Mouse (Mus musculus) bone marrow macrophage, adult 2 months (primary cell): Measurements from ENCODE around the gene Klk11.

ENCODE experiments used
- CTCF ChIP-seq: IDR thresholded peaks from 2 replicates; pipeline ENCODE4 v1.5.1; 2012; ENCODE audit warnings: low read depth, mild to moderate bottlenecking, low read length, moderate library complexity
- POLR2A ChIP-seq: IDR thresholded peaks from 2 replicates; pipeline ENCODE4 v1.6.1; 2012; ENCODE audit warnings: mild to moderate bottlenecking, low read depth, low read length, borderline replicate concordance

- TF ChIP-seq CTCF (no peak), POLR2A (no peak)
Observed at GRCm38 (mm10) chr7:43777423-43777822, 3.0 kb downstream of the Klk11 start.
